Mouse (Mus musculus) granulocyte monocyte progenitor cell, adult 5-6 weeks (primary cell): ENCODE results near the gene Gm5157. TPM values are rescaled to one million over a fixed set of nuclear protein-coding genes. Genes with fewer than 3 reads are reported as not detected.
"Not testable (repeated sequence)": the region's sequence is repeated elsewhere in the genome, so short reads cannot be mapped to it uniquely, and the experiment has no call there.

Experiments used
- ATAC-seq: replicated peaks from 2 replicates; pipeline ENCODE4 v1.8.0; 2016; ENCODE audit warnings: mild to moderate bottlenecking, moderate TSS enrichment, inconsistent platforms; ENCODE audit not compliant: poor library complexity, severe bottlenecking
- total RNA-seq, 2 experiments: library from RNA; stranded (forward) in 1 of 2; stranded (reverse) in 1 of 2; fragments of 200-712, 200-1000 nt in 1 of 2; fragments of >200 nt in 1 of 2; fragmentation: Nextera tagmentation in 1 of 2; gene quantifications; 2 replicates each; pipeline ENCODE4 v1.2.3; 2014 to 2017

Gm5157 gene
- not detected in 2 replicates for total RNA-seq (2014; fragmentation: Nextera tagmentation)
- not detected in 2 replicates for total RNA-seq (2017)

DNA sequence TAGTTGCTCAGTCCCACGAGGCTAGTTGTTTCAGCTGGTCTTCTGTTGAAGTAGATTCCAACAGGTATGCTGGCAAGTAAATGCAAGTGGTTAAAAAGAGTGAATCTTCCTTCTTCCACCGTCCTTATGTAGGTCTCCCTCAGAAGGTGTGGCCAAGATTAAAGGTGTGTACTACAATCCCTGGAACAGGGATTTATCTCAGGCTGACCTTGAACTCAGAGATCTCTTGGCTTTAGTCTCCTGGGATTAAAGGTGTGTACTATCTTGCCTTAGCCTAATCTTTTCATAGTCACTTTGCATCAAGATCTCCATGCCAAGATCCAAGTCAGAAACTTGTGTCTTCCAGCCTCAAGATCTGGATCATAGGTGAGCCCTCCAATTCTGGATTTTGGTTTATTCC is at the start of gene Gm5157:
TSS of gene Gm5157 (minus strand) at position 101 of the 400 bp plus-strand sequence.
- ATAC-seq = not testable (repeated sequence)

DNA sequence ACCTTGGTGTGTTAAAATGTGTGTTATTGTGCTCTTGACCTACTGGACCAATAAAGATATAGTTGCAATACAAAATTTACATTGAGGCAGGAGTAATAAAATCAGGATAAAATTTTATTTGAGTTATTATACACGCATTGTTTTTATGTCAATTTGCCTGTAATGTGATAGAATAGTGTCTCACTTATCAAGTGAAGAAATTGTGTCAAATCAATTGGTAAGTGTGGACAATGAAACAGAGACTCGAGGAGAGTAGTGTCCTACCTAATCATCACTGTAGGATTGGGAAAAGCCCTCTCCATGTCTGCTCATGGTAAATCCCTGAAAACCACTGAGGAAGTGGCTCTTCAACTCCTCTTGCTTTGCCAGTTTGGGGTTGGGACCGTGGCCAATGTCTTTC is 28.3 kb downstream of the Gm5157 start, which contains the start of gene Vmn1r123:
TSS of gene Vmn1r123 (plus strand) at position 301 of the 400 bp plus-strand sequence.
- not testable (repeated sequence) for ATAC-seq

Other genes starting within 250 kb of the Gm5157 start
- gene Vmn1r119, start 178.0 kb downstream of the Gm5157 start, total RNA-seq (2014; fragmentation: Nextera tagmentation) = not detected in 2 replicates
- not detected in 2 replicates for gene Vmn1r119, start 178.0 kb downstream of the Gm5157 start, total RNA-seq (2017)
- not detected in 2 replicates for gene Vmn1r120, start 136.6 kb downstream of the Gm5157 start, total RNA-seq (2014; fragmentation: Nextera tagmentation)
- not detected in 2 replicates for gene Vmn1r120, start 136.6 kb downstream of the Gm5157 start, total RNA-seq (2017)
- gene Vmn1r121, start 91.9 kb downstream of the Gm5157 start, total RNA-seq (2014; fragmentation: Nextera tagmentation) = not detected in 2 replicates
- not detected in 2 replicates for gene Vmn1r121, start 91.9 kb downstream of the Gm5157 start, total RNA-seq (2017)
- not detected in 2 replicates for gene Vmn1r122, start 56.3 kb downstream of the Gm5157 start, total RNA-seq (2014; fragmentation: Nextera tagmentation)
- not detected in 2 replicates for gene Vmn1r122, start 56.3 kb downstream of the Gm5157 start, total RNA-seq (2017)
- gene Vmn1r123, start 28.2 kb downstream of the Gm5157 start, total RNA-seq (2014; fragmentation: Nextera tagmentation) = not detected in 2 replicates
- gene Vmn1r123, start 28.2 kb downstream of the Gm5157 start, total RNA-seq (2017) = not detected in 2 replicates
- not detected in 2 replicates for gene Vmn1r124, start 70.2 kb upstream of the Gm5157 start, total RNA-seq (2014; fragmentation: Nextera tagmentation)
- not detected in 2 replicates for gene Vmn1r124, start 70.2 kb upstream of the Gm5157 start, total RNA-seq (2017)
- gene Vmn1r125, start 81.8 kb upstream of the Gm5157 start, total RNA-seq (2014; fragmentation: Nextera tagmentation) = not detected in 2 replicates
- gene Vmn1r125, start 81.8 kb upstream of the Gm5157 start, total RNA-seq (2017) = not detected in 2 replicates
- not detected in 2 replicates for gene Vmn1r126, start 111.0 kb upstream of the Gm5157 start, total RNA-seq (2014; fragmentation: Nextera tagmentation)
- gene Vmn1r126, start 111.0 kb upstream of the Gm5157 start, total RNA-seq (2017) = not detected in 2 replicates
- gene Vmn1r127, start 129.4 kb upstream of the Gm5157 start, total RNA-seq (2014; fragmentation: Nextera tagmentation) = not detected in 2 replicates
- gene Vmn1r127, start 129.4 kb upstream of the Gm5157 start, total RNA-seq (2017) = not detected in 2 replicates
- gene Vmn1r128, start 158.9 kb upstream of the Gm5157 start, total RNA-seq (2014; fragmentation: Nextera tagmentation) = not detected in 2 replicates
- not detected in 2 replicates for gene Vmn1r128, start 158.9 kb upstream of the Gm5157 start, total RNA-seq (2017)
- not detected in 2 replicates for gene Vmn1r129, start 170.9 kb upstream of the Gm5157 start, total RNA-seq (2014; fragmentation: Nextera tagmentation)
- gene Vmn1r129, start 170.9 kb upstream of the Gm5157 start, total RNA-seq (2017) = not detected in 2 replicates
- not detected in 2 replicates for gene Gm6882, start 242.3 kb upstream of the Gm5157 start, total RNA-seq (2014; fragmentation: Nextera tagmentation)
- gene Gm6882, start 242.3 kb upstream of the Gm5157 start, total RNA-seq (2017) = not detected in 2 replicates